Comparison of ENCODE assay signal across 8 mouse cellular contexts in genomic region chr9:107296016-107296040, GRCm38 (mm10). TPM values are rescaled to one million over a fixed set of nuclear protein-coding genes. Genes with fewer than 3 reads are reported as not detected.
DNase-seq lines count a peak whose midpoint lies in the region; ATAC-seq and TF ChIP-seq lines count a peak whose summit lies in the region.

Gene Cish, plus strand, starts transcription at chr9:107296026.

- peaks cover 47% of the 10 kb centered on the region for H3K4me1 ChIP-seq in G1E (ENCODE audit: insufficient read depth, low read depth, low read length)
- H3K4me1 ChIP-seq in heart, embryonic 10.5 days: peaks cover 45% of the 10 kb centered on the region
- H3K4me1 ChIP-seq in limb, embryonic 13.5 days: peaks cover 23% of the 10 kb centered on the region

- peaks cover 8% of the 10 kb centered on the region for H3K27me3 ChIP-seq in G1E (ENCODE audit: insufficient read depth, low read length)
- peaks cover 15% of the 10 kb centered on the region for H3K27me3 ChIP-seq in heart, embryonic 10.5 days (ENCODE audit: insufficient read depth, poor library complexity, severe bottlenecking)
- H3K27me3 ChIP-seq in limb, embryonic 13.5 days: peaks cover 14% of the 10 kb centered on the region

- DNase-seq in gastrocnemius, postnatal 4 days (ENCODE audit: low spot score in 2 of 2): no peak
- DNase-seq in gastrocnemius, adult 18-20 months (ENCODE audit: low spot score): no peak
- no peak for DNase-seq in G1E (ENCODE audit: low spot score)
- no peak for DNase-seq in heart, embryonic 10.5 days (ENCODE audit: low spot score)
- DNase-seq in retina, embryonic 14.5 days (ENCODE audit: low spot score): no peak
- DNase-seq in layer of hippocampus, adult 18-20 months (ENCODE audit: low spot score in 2 of 2): no peak
- no peak for DNase-seq in kidney, postnatal 14 days

- peak within 1 kb of the TSS; percentile 77 for H3K4me2 ChIP-seq in limb, embryonic 13.5 days (replicated peaks)

- peak within 1 kb of the TSS; percentile 84 for H3K4me3 ChIP-seq in G1E (ENCODE audit: low read depth, low read length)
- H3K4me3 ChIP-seq in heart, embryonic 10.5 days: peak within 1 kb of the TSS; percentile 80
- H3K4me3 ChIP-seq in limb, embryonic 13.5 days: peak within 1 kb of the TSS; percentile 65

- peak within 1 kb of the TSS; percentile 90 for H3K27ac ChIP-seq in heart, embryonic 10.5 days
- peak within 1 kb of the TSS; percentile 24; the same call in 1 of the 2 replicates for H3K27ac ChIP-seq in limb, embryonic 13.5 days

- peak within 1 kb of the TSS; percentile 80 for H3K9ac ChIP-seq in limb, embryonic 13.5 days

- ATAC-seq in G1E (ENCODE audit: extremely low read depth, insufficient number of reproducible peaks, low FRiP score, poor library complexity, severe bottlenecking): no peak
- no peak for ATAC-seq in limb, embryonic 13.5 days (ENCODE audit: low FRiP score, low read depth)

- no peaks in the 10 kb centered on the region for H3K9me3 ChIP-seq in G1E (replicated peaks)
- no peaks in the 10 kb centered on the region for H3K9me3 ChIP-seq in heart, embryonic 10.5 days
- H3K9me3 ChIP-seq in limb, embryonic 13.5 days: no peaks in the 10 kb centered on the region

- peaks cover 32% of the 10 kb centered on the region for H3K36me3 ChIP-seq in G1E (replicated peaks)
- peaks cover 6% of the 10 kb centered on the region for H3K36me3 ChIP-seq in heart, embryonic 10.5 days
- H3K36me3 ChIP-seq in limb, embryonic 13.5 days: peaks cover 11% of the 10 kb centered on the region

- no peak for TF ChIP-seq CTCF in G1E (IDR thresholded peaks at IDR 0.05; ENCODE audit: low read depth, low read length)

RNA-seq across cellular contexts. Expression of gene Cish, which starts in this region (rescaled TPM):
- total RNA-seq in gastrocnemius, postnatal 4 days (2021): 10 to 100 TPM; 17.3 to 21.7 TPM
- 1 to 10 TPM; 6.0 to 6.6 TPM for total RNA-seq in gastrocnemius, adult 18-20 months (2021)
- total RNA-seq in G1E (2014; fragmentation: Nextera tagmentation) (106 TPM in 2 replicates), G1E (2017) (22.1 and 24.7 TPM in 2 replicates)
- 151 and 158 TPM in 2 replicates for polyA plus RNA-seq in G1E (2012)
- 9.4 and 13.2 TPM in 2 replicates for polyA plus RNA-seq in heart, embryonic 10.5 days (2016; fragmentation: Nextera tagmentation; extraction: Ambion mirVana)
- 9.8 and 9.9 TPM in 2 replicates for polyA plus RNA-seq in limb, embryonic 13.5 days (2015; fragmentation: Nextera tagmentation; extraction: Ambion mirVana)
- 1 to 10 TPM; 3.0 to 6.3 TPM for total RNA-seq in layer of hippocampus, adult 18-20 months (2021)

Comparison
In these comparisons a context has a peak if more than half of its experiments do, and no peak if none do; other contexts are left out.
1. RNA of gene Cish (polyA plus RNA-seq): 151 to 158 TPM in G1E; 9.8 to 9.9 TPM in limb, embryonic 13.5 days and 9.4 to 13.2 TPM in heart, embryonic 10.5 days; every median in the first group is over 10 times any median in the second.
2. Peak in every context shown above with its lines, with median percentiles within 50 percentile points of each other: H3K4me3 ChIP-seq.